In genomic region chr6:95024239-95024638, GRCm38 (mm10) we compare ENCODE assay signal across 11 mouse cellular contexts.
A peak's percentile ranks its signal among the peaks of the same experiment; 100 is the strongest.
DNase-seq lines count a peak whose midpoint lies in the region; ATAC-seq lines count a peak whose summit lies in the region.
"Had no signal": no experiment of that assay in that cellular context is flagged by ENCODE, and none has a peak within 500 bp of the region (broad histone marks: within the 10 kb centered on the region; RNA-seq: fewer than 3 reads in every experiment).

No protein-coding gene starts in this region.

- no peak overlapping the region for H3K4me2 ChIP-seq in midbrain, embryonic 12.5 days (replicated peaks)
- no peak overlapping the region for H3K4me2 ChIP-seq in hindbrain, embryonic 13.5 days

- H3K4me1 ChIP-seq in midbrain, embryonic 12.5 days: peaks cover 7% of the 10 kb centered on the region
- peaks cover 16% of the 10 kb centered on the region for H3K4me1 ChIP-seq in midbrain, embryonic 10.5 days
- H3K4me1 ChIP-seq in hindbrain, embryonic 13.5 days (replicated peaks): peaks cover 17% of the 10 kb centered on the region

- no peaks in the 10 kb centered on the region for H3K36me3 ChIP-seq in midbrain, embryonic 12.5 days
- H3K36me3 ChIP-seq in midbrain, embryonic 10.5 days: no peaks in the 10 kb centered on the region
- H3K36me3 ChIP-seq in hindbrain, embryonic 13.5 days: no peaks in the 10 kb centered on the region
- H3K36me3 ChIP-seq: G1E had no signal

- DNase-seq in midbrain, embryonic 10.5 days (ENCODE audit: low spot score): no peak
- DNase-seq in embryo, embryonic 10 days (ENCODE audit: low spot score): peak; percentile 72
- peak; percentile 30 for DNase-seq in retina, embryonic 14.5 days (ENCODE audit: low spot score)
- no peak for DNase-seq in B cell, adult 2 months
- DNase-seq: cerebellum, adult 8-10 months; heart, adult 11 months had no signal

- H3K27ac ChIP-seq in midbrain, embryonic 12.5 days (replicated peaks): no peak overlapping the region
- no peak overlapping the region for H3K27ac ChIP-seq in midbrain, embryonic 10.5 days (replicated peaks)
- 0 out of 2 replicates have a peak overlapping the region, but pooled peaks have one; percentile 5 for H3K27ac ChIP-seq in hindbrain, embryonic 13.5 days
- H3K27ac ChIP-seq: stomach, postnatal 0 days had no signal

- H3K4me3 ChIP-seq in midbrain, embryonic 12.5 days: no peak overlapping the region
- no peak overlapping the region for H3K4me3 ChIP-seq in midbrain, embryonic 10.5 days
- no peak overlapping the region for H3K4me3 ChIP-seq in hindbrain, embryonic 13.5 days

- H3K9me3 ChIP-seq in midbrain, embryonic 12.5 days: no peaks in the 10 kb centered on the region
- no peaks in the 10 kb centered on the region for H3K9me3 ChIP-seq in midbrain, embryonic 10.5 days (replicated peaks)
- no peaks in the 10 kb centered on the region for H3K9me3 ChIP-seq in hindbrain, embryonic 13.5 days
- H3K9me3 ChIP-seq: G1E had no signal

- 0 out of 2 replicates have a peak, but pooled peaks have one; percentile 41 for ATAC-seq in midbrain, embryonic 12.5 days (ENCODE audit: low FRiP score, low read depth)
- ATAC-seq in hindbrain, embryonic 13.5 days (ENCODE audit: low FRiP score): peak; percentile 76; the same call in 1 of the 2 replicates
- no peak for ATAC-seq in granulocyte monocyte progenitor cell, adult 5-6 weeks (replicated peaks; ENCODE audit: poor library complexity, severe bottlenecking)

- 33% methylated on average over 4 of the region's 4 CpGs for WGBS in midbrain, embryonic 12.5 days
- WGBS in midbrain, embryonic 10.5 days: 46% methylated on average over 4 of the region's 4 CpGs
- 16% methylated on average over 4 of the region's 4 CpGs for WGBS in hindbrain, embryonic 13.5 days

- peaks cover 4% of the 10 kb centered on the region; the same call in 1 of the 2 replicates for H3K27me3 ChIP-seq in midbrain, embryonic 12.5 days
- no peaks in the 10 kb centered on the region for H3K27me3 ChIP-seq in midbrain, embryonic 10.5 days (ENCODE audit: low read depth, poor library complexity, severe bottlenecking)
- H3K27me3 ChIP-seq in hindbrain, embryonic 13.5 days: no peaks in the 10 kb centered on the region

- no peak overlapping the region for H3K9ac ChIP-seq in midbrain, embryonic 12.5 days (replicated peaks)
- H3K9ac ChIP-seq in hindbrain, embryonic 13.5 days: no peak overlapping the region

Comparison
In these comparisons a context has a peak if more than half of its experiments do, and no peak if none do; other contexts are left out.
1. DNase-seq: peak in embryo, embryonic 10 days (single experiment) and retina, embryonic 14.5 days (single experiment); none in midbrain, embryonic 10.5 days (single experiment) and B cell, adult 2 months (0 of 2).